Mouse (Mus musculus) heart, embryonic 13.5 days (tissue): ENCODE data around the gene Cntn1. TPM values are rescaled to one million over a fixed set of nuclear protein-coding genes. Genes with fewer than 3 reads are reported as not detected.

Experiments used
- ATAC-seq: fragments of 200-750 bp; cut with Nextera tagmentation; 2 replicates; pipeline ENCODE4 v1.8.0; 2017; ENCODE audit warnings: moderate TSS enrichment; ENCODE audit not compliant: insufficient number of reproducible peaks, low FRiP score, low TSS enrichment; ENCODE audit errors: extremely low read depth
- H3K27ac ChIP-seq: fragments of 300-500 bp; sonication (generic); replicated peaks from 2 replicates; pipeline ENCODE4 v1.5.1; 2015; ENCODE audit warnings: moderate library complexity, mild to moderate bottlenecking, inconsistent platforms
- H3K27me3 ChIP-seq: fragments of 300-500 bp; sonication (generic); replicated peaks from 2 replicates; pipeline ENCODE4 v1.6.1; 2015; ENCODE audit warnings: mild to moderate bottlenecking, inconsistent platforms
- H3K36me3 ChIP-seq: fragments of 300-500 bp; sonication (generic); 2 replicates; pipeline ENCODE4 v1.6.1; 2015; ENCODE audit warnings: mild to moderate bottlenecking, inconsistent platforms
- H3K4me1 ChIP-seq: fragments of 300-500 bp; sonication (generic); 2 replicates; pipeline ENCODE4 v1.6.1; 2015; ENCODE audit warnings: inconsistent platforms
- H3K4me2 ChIP-seq: fragments of 300-500 bp; sonication (generic); 2 replicates; pipeline ENCODE4 v1.6.1; 2015; ENCODE audit warnings: inconsistent platforms, mild to moderate bottlenecking, moderate library complexity
- H3K4me3 ChIP-seq: fragments of 300-500 bp; sonication (generic); 2 replicates; pipeline ENCODE4 v1.5.1; 2015; ENCODE audit warnings: moderate library complexity, mild to moderate bottlenecking, inconsistent platforms
- H3K9ac ChIP-seq: fragments of 300-500 bp; sonication (generic); 2 replicates; pipeline ENCODE4 v1.6.1; 2015; ENCODE audit warnings: inconsistent platforms, mild to moderate bottlenecking, moderate library complexity
- H3K9me3 ChIP-seq: fragments of 300-500 bp; sonication (generic); 2 replicates; pipeline ENCODE4 v1.6.1; 2016; ENCODE audit warnings: inconsistent platforms
- WGBS: fragments of 180-500 bp; shearing (Covaris S2); methylation state at CpG from one replicate; pipeline ENCODE4 v1.1.7; 2015; ENCODE audit warnings: mixed read lengths; 5-methylcytosine and 5-hydroxymethylcytosine counted together
- polyA plus RNA-seq: library from polyadenylated mRNA; unstranded; fragments of >200 nt; fragmentation: Nextera tagmentation; extraction: Ambion mirVana; gene quantifications from 2 replicates; pipeline ENCODE4 v1.2.1, GENCODE M21; 2015

The Cntn1 gene
- polyA plus RNA-seq, 1 experiment from 2014 or later, result 0.43 TPM

GRCm38 (mm10) chr15:92200326-92200985 lies 149.5 kb downstream of the Cntn1 start:
- Histone ChIP-seq H3K4me1 (no peaks in the 10 kb centered on the region), H3K9me3 (no peaks in the 10 kb centered on the region), H3K4me2 (no peak overlapping the region), H3K27ac (no peak overlapping the region), H3K27me3 (no peaks in the 10 kb centered on the region), H3K36me3 (no peaks in the 10 kb centered on the region), H3K4me3 (no peak overlapping the region), H3K9ac (no peak overlapping the region)
- WGBS, result 64% methylated on average over 6 of the region's 6 CpGs
- no peak for ATAC-seq

GRCm38 (mm10) chr15:92206695-92207094 lies 155.7 kb downstream of the Cntn1 start:
- ATAC-seq, result no peak
- 59% methylated on average over 4 of the region's 4 CpGs for WGBS
- H3K27ac ChIP-seq, result no peak overlapping the region

GRCm38 (mm10) chr15:92209778-92210177 lies 158.8 kb downstream of the Cntn1 start:
- no peaks in the 10 kb centered on the region for H3K9me3 ChIP-seq
- WGBS, result 85% methylated on average over 1 of the region's 1 CpGs

More at GRCm38 (mm10) chr15:92206695-92207094, 155.7 kb downstream of the Cntn1 start:
- no peaks in the 10 kb centered on the region for H3K36me3 ChIP-seq
- no peaks in the 10 kb centered on the region for H3K4me1 ChIP-seq
- H3K4me2 ChIP-seq, result no peak overlapping the region
- no peaks in the 10 kb centered on the region for H3K27me3 ChIP-seq
- no peaks in the 10 kb centered on the region for H3K9me3 ChIP-seq
- H3K9ac ChIP-seq, result no peak overlapping the region
- no peak overlapping the region for H3K4me3 ChIP-seq

GRCm38 (mm10) chr15:92210486-92211235 lies 159.7 kb downstream of the Cntn1 start:
- Histone ChIP-seq H3K9ac (no peak overlapping the region), H3K9me3 (no peaks in the 10 kb centered on the region), H3K27ac (no peak overlapping the region), H3K27me3 (no peaks in the 10 kb centered on the region), H3K4me1 (no peaks in the 10 kb centered on the region), H3K4me3 (no peak overlapping the region), H3K4me2 (no peak overlapping the region), H3K36me3 (no peaks in the 10 kb centered on the region)
- no peak for ATAC-seq
- 69% methylated on average over 7 of the region's 7 CpGs for WGBS

More at GRCm38 (mm10) chr15:92209778-92210177, 158.8 kb downstream of the Cntn1 start:
- Histone ChIP-seq H3K4me2 (no peak overlapping the region), H3K36me3 (no peaks in the 10 kb centered on the region), H3K4me3 (no peak overlapping the region), H3K27ac (no peak overlapping the region), H3K4me1 (no peaks in the 10 kb centered on the region), H3K9ac (no peak overlapping the region), H3K27me3 (no peaks in the 10 kb centered on the region)
- ATAC-seq, result no peak

- Histone ChIP-seq H3K9me3 (no peaks in the 10 kb centered on the region), H3K27me3 (no peaks in the 10 kb centered on the region), H3K9ac (no peak overlapping the region), H3K36me3 (no peaks in the 10 kb centered on the region), H3K27ac (no peak overlapping the region), H3K4me3 (no peak overlapping the region), H3K4me1 (no peaks in the 10 kb centered on the region), H3K4me2 (no peak overlapping the region)
- no peak for ATAC-seq
- WGBS, result 41% methylated on average over 3 of the region's 3 CpGs
Observed at GRCm38 (mm10) chr15:92215841-92216240, 164.9 kb downstream of the Cntn1 start.

GRCm38 (mm10) chr15:92221446-92221845 lies 170.5 kb downstream of the Cntn1 start:
- 52% methylated on average over 2 of the region's 2 CpGs for WGBS
- no peak overlapping the region for H3K4me2 ChIP-seq

GRCm38 (mm10) chr15:92231386-92231785 lies 180.4 kb downstream of the Cntn1 start:
- H3K27me3 ChIP-seq, result no peaks in the 10 kb centered on the region
- ATAC-seq, result no peak

More at GRCm38 (mm10) chr15:92221446-92221845, 170.5 kb downstream of the Cntn1 start:
- Histone ChIP-seq H3K9me3 (no peaks in the 10 kb centered on the region), H3K27me3 (no peaks in the 10 kb centered on the region), H3K36me3 (no peaks in the 10 kb centered on the region), H3K9ac (no peak overlapping the region), H3K4me1 (no peaks in the 10 kb centered on the region), H3K4me3 (no peak overlapping the region), H3K27ac (no peak overlapping the region)
- no peak for ATAC-seq

GRCm38 (mm10) chr15:92235836-92236235 lies 184.9 kb downstream of the Cntn1 start:
- no peak overlapping the region for H3K4me2 ChIP-seq
- 59% methylated on average over 6 of the region's 6 CpGs for WGBS
- no peaks in the 10 kb centered on the region for H3K27me3 ChIP-seq
- no peak overlapping the region for H3K9ac ChIP-seq
- H3K9me3 ChIP-seq, result no peaks in the 10 kb centered on the region
- no peaks in the 10 kb centered on the region for H3K4me1 ChIP-seq
- ATAC-seq, result no peak
- H3K27ac ChIP-seq, result no peak overlapping the region
- H3K4me3 ChIP-seq, result no peak overlapping the region
- H3K36me3 ChIP-seq, result no peaks in the 10 kb centered on the region

More at GRCm38 (mm10) chr15:92231386-92231785, 180.4 kb downstream of the Cntn1 start:
- 19% methylated on average over 7 of the region's 7 CpGs for WGBS
- Histone ChIP-seq H3K9me3 (no peaks in the 10 kb centered on the region), H3K9ac (no peak overlapping the region), H3K4me3 (no peak overlapping the region), H3K4me1 (no peaks in the 10 kb centered on the region), H3K36me3 (no peaks in the 10 kb centered on the region), H3K27ac (no peak overlapping the region), H3K4me2 (no peak overlapping the region)

- Histone ChIP-seq H3K4me2 (no peak overlapping the region), H3K27ac (no peak overlapping the region), H3K4me1 (no peaks in the 10 kb centered on the region; the same call in 1 of the 2 replicates), H3K27me3 (no peaks in the 10 kb centered on the region), H3K9ac (no peak overlapping the region), H3K4me3 (no peak overlapping the region), H3K9me3 (no peaks in the 10 kb centered on the region), H3K36me3 (no peaks in the 10 kb centered on the region)
- WGBS, result 27% methylated on average over 7 of the region's 7 CpGs
- no peak for ATAC-seq
Observed at GRCm38 (mm10) chr15:92264980-92265707, 214.2 kb downstream of the Cntn1 start.

- H3K36me3 ChIP-seq, result no peaks in the 10 kb centered on the region
- H3K9ac ChIP-seq, result no peak overlapping the region
- H3K9me3 ChIP-seq, result no peaks in the 10 kb centered on the region
- H3K27ac ChIP-seq, result no peak overlapping the region
- ATAC-seq, result no peak
- H3K27me3 ChIP-seq, result no peaks in the 10 kb centered on the region
- H3K4me2 ChIP-seq, result no peak overlapping the region
- no peaks in the 10 kb centered on the region; the same call in 1 of the 2 replicates for H3K4me1 ChIP-seq
- no peak overlapping the region for H3K4me3 ChIP-seq
- WGBS, result 25% methylated on average over 3 of the region's 3 CpGs
Observed at GRCm38 (mm10) chr15:92268341-92268740, 217.4 kb downstream of the Cntn1 start.

- 78% methylated on average over 18 of the region's 18 CpGs for WGBS
- Histone ChIP-seq H3K27ac (no peak overlapping the region), H3K9me3 (no peaks in the 10 kb centered on the region), H3K36me3 (no peaks in the 10 kb centered on the region), H3K4me2 (no peak overlapping the region), H3K4me1 (no peaks in the 10 kb centered on the region; the same call in 1 of the 2 replicates), H3K4me3 (no peak overlapping the region), H3K9ac (no peak overlapping the region), H3K27me3 (no peaks in the 10 kb centered on the region)
- ATAC-seq, result no peak
Observed at GRCm38 (mm10) chr15:92268741-92269322, 217.9 kb downstream of the Cntn1 start.
